Mouse (Mus musculus) kidney, embryonic 14.5 days (tissue): ENCODE measurements around the gene Accs. TPM values are rescaled to one million over a fixed set of nuclear protein-coding genes. Genes with fewer than 3 reads are reported as not detected.
A peak's percentile ranks its signal among the peaks of the same experiment; 100 is the strongest.

Experiments
- ATAC-seq: fragments of 200-750 bp; cut with Nextera tagmentation; 2 replicates; pipeline ENCODE4 v1.8.0; 2017; ENCODE audit warnings: moderate number of reproducible peaks, mild to moderate bottlenecking, moderate TSS enrichment, moderate library complexity; ENCODE audit not compliant: low FRiP score, low TSS enrichment
- H3K27ac ChIP-seq: fragments of 300-500 bp; sonication (generic); 2 replicates; pipeline ENCODE4 v1.5.1; 2014; ENCODE audit warnings: low read depth, mild to moderate bottlenecking, low read length, moderate library complexity, mixed read lengths
- H3K27me3 ChIP-seq: fragments of 300-500 bp; sonication (generic); 2 replicates; pipeline ENCODE4 v1.6.1; 2014; ENCODE audit warnings: mild to moderate bottlenecking, low read length; ENCODE audit not compliant: control insufficient read depth, insufficient read depth
- H3K36me3 ChIP-seq: fragments of 300-500 bp; sonication (generic); 2 replicates; pipeline ENCODE4 v1.6.1; 2014; ENCODE audit warnings: low read length, mixed read lengths; ENCODE audit not compliant: control insufficient read depth, insufficient read depth
- H3K4me1 ChIP-seq: fragments of 300-500 bp; sonication (generic); 2 replicates; pipeline ENCODE4 v1.6.1; 2014; ENCODE audit warnings: low read length, mixed read lengths; ENCODE audit not compliant: control insufficient read depth, insufficient read depth
- H3K4me2 ChIP-seq: fragments of 300-500 bp; sonication (generic); replicated peaks from 2 replicates; pipeline ENCODE4 v1.6.1; 2014; ENCODE audit warnings: low read depth, mild to moderate bottlenecking, low read length
- H3K4me3 ChIP-seq: fragments of 300-500 bp; sonication (generic); 2 replicates; pipeline ENCODE4 v1.5.1; 2014; ENCODE audit warnings: mild to moderate bottlenecking, low read length
- H3K9ac ChIP-seq: fragments of 300-500 bp; sonication (generic); 2 replicates; pipeline ENCODE4 v1.6.1; 2014; ENCODE audit warnings: low read depth, mild to moderate bottlenecking, low read length, moderate library complexity
- H3K9me3 ChIP-seq: fragments of 300-500 bp; sonication (generic); 2 replicates; pipeline ENCODE4 v1.6.1; 2016; ENCODE audit warnings: low read length; ENCODE audit not compliant: control insufficient read depth
- WGBS: fragments of 180-500 bp; shearing (Covaris S2); extraction: QIAGEN DNeasy Blood & Tissue Kit; methylation state at CpG from one replicate; pipeline ENCODE4 v1.1.7; 2014; 5-methylcytosine and 5-hydroxymethylcytosine counted together
- polyA plus RNA-seq: library from polyadenylated mRNA; unstranded; fragments of >200 nt; fragmentation: Nextera tagmentation; extraction: Ambion mirVana; gene quantifications from 2 replicates; pipeline ENCODE4 v1.2.1, GENCODE M21; 2014

Gene Accs
- polyA plus RNA-seq, 1 experiment from 2014 or later = 10.8 TPM

- Histone ChIP-seq H3K27me3 (no peaks in the 10 kb centered on the region), H3K4me3 (no peak overlapping the region), H3K9ac (no peak overlapping the region), H3K4me1 (no peaks in the 10 kb centered on the region; the same call in 1 of the 2 replicates), H3K9me3 (no peaks in the 10 kb centered on the region), H3K27ac (no peak overlapping the region), H3K36me3 (no peaks in the 10 kb centered on the region), H3K4me2 (no peak overlapping the region)
- WGBS = 47% methylated on average over 4 of the region's 4 CpGs
- ATAC-seq = peak; percentile 47
These were observed 21.1 kb upstream of the Accs start for GRCm38 (mm10) chr2:93870842-93871241.

GRCm38 (mm10) chr2:93869107-93869600, 19.4 kb upstream of the Accs start, which contains the start of gene Accsl:
Gene Accsl, minus strand, starts transcription at chr2:93869157.
- H3K27ac ChIP-seq = no peak within 1 kb of the TSS
- no peaks in the 10 kb centered on the region for H3K36me3 ChIP-seq
- H3K27me3 ChIP-seq = no peaks in the 10 kb centered on the region
- no peak within 1 kb of the TSS for H3K4me2 ChIP-seq
- H3K9ac ChIP-seq = no peak within 1 kb of the TSS
- ATAC-seq = no peak
- no peaks in the 10 kb centered on the region for H3K9me3 ChIP-seq
- no peaks in the 10 kb centered on the region; the same call in 1 of the 2 replicates for H3K4me1 ChIP-seq
- H3K4me3 ChIP-seq = no peak within 1 kb of the TSS
- WGBS = 71% methylated on average over 7 of the region's 7 CpGs

GRCm38 (mm10) chr2:93868566-93868965, 18.8 kb upstream of the Accs start:
- Histone ChIP-seq H3K36me3 (no peaks in the 10 kb centered on the region), H3K9ac (no peak overlapping the region), H3K4me1 (no peaks in the 10 kb centered on the region; the same call in 1 of the 2 replicates), H3K4me3 (no peak overlapping the region), H3K27me3 (no peaks in the 10 kb centered on the region), H3K9me3 (no peaks in the 10 kb centered on the region), H3K27ac (no peak overlapping the region), H3K4me2 (no peak overlapping the region)
- 87% methylated on average over 11 of the region's 11 CpGs for WGBS
- ATAC-seq = no peak

- no peak overlapping the region for H3K4me3 ChIP-seq
- no peaks in the 10 kb centered on the region for H3K9me3 ChIP-seq
- no peaks in the 10 kb centered on the region for H3K36me3 ChIP-seq
- H3K4me1 ChIP-seq = no peaks in the 10 kb centered on the region
- no peak overlapping the region for H3K27ac ChIP-seq
- no peaks in the 10 kb centered on the region for H3K27me3 ChIP-seq
- no peak overlapping the region for H3K4me2 ChIP-seq
- H3K9ac ChIP-seq = no peak overlapping the region
- ATAC-seq = no peak
- 70% methylated on average over 4 of the region's 4 CpGs for WGBS
These were observed 13.5 kb upstream of the Accs start for GRCm38 (mm10) chr2:93863229-93863628.

GRCm38 (mm10) chr2:93858845-93859244, 9.1 kb upstream of the Accs start:
- Histone ChIP-seq H3K4me1 (no peaks in the 10 kb centered on the region), H3K36me3 (no peaks in the 10 kb centered on the region), H3K9ac (no peak overlapping the region), H3K27ac (no peak overlapping the region), H3K4me2 (no peak overlapping the region), H3K27me3 (no peaks in the 10 kb centered on the region), H3K4me3 (no peak overlapping the region), H3K9me3 (no peaks in the 10 kb centered on the region)
- 73% methylated on average over 12 of the region's 12 CpGs for whole genome bisulfite sequencing
- ATAC-seq = no peak

- H3K9ac ChIP-seq = no peak overlapping the region
- H3K36me3 ChIP-seq = peaks cover 5% of the 10 kb centered on the region; the same call in 1 of the 2 replicates
- no peak overlapping the region for H3K4me3 ChIP-seq
- ATAC-seq = no peak
- H3K4me2 ChIP-seq = no peak overlapping the region
- 80% methylated on average over 1 of the region's 1 CpGs for WGBS
- no peaks in the 10 kb centered on the region for H3K27me3 ChIP-seq
- H3K9me3 ChIP-seq = no peaks in the 10 kb centered on the region
- peaks cover 7% of the 10 kb centered on the region; the same call in 1 of the 2 replicates for H3K4me1 ChIP-seq
- no peak overlapping the region for H3K27ac ChIP-seq
These were observed 1.6 kb upstream of the Accs start for GRCm38 (mm10) chr2:93851303-93851702.

- Histone ChIP-seq H3K4me2 (no peak overlapping the region), H3K27me3 (no peaks in the 10 kb centered on the region), H3K9me3 (no peaks in the 10 kb centered on the region), H3K4me1 (peaks cover 7% of the 10 kb centered on the region; the same call in 1 of the 2 replicates), H3K27ac (no peak overlapping the region), H3K4me3 (no peak overlapping the region; the same call in 1 of the 2 replicates), H3K9ac (no peak overlapping the region), H3K36me3 (peaks cover 5% of the 10 kb centered on the region; the same call in 1 of the 2 replicates)
- 47% methylated on average over 13 of the region's 13 CpGs for WGBS
- ATAC-seq = no peak
These were observed 688 bp upstream of the Accs start for GRCm38 (mm10) chr2:93850317-93850944.

GRCm38 (mm10) chr2:93841349-93841748, 8.4 kb downstream of the Accs start:
- Histone ChIP-seq H3K4me3 (no peak overlapping the region), H3K9ac (no peak overlapping the region), H3K27ac (no peak overlapping the region), H3K27me3 (no peaks in the 10 kb centered on the region), H3K4me1 (no peaks in the 10 kb centered on the region), H3K9me3 (no peaks in the 10 kb centered on the region), H3K36me3 (peaks cover 44% of the 10 kb centered on the region; the same call in 1 of the 2 replicates), H3K4me2 (no peak overlapping the region)
- WGBS = 94% methylated on average over 3 of the region's 3 CpGs
- ATAC-seq = no peak

- ATAC-seq = no peak
- peaks cover 44% of the 10 kb centered on the region; the same call in 1 of the 2 replicates for H3K36me3 ChIP-seq
These were observed 9.6 kb downstream of the Accs start for GRCm38 (mm10) chr2:93840109-93840508.

More at GRCm38 (mm10) chr2:93840109-93840508, 9.6 kb downstream of the Accs start:
- H3K4me2 ChIP-seq = no peak overlapping the region
- no peaks in the 10 kb centered on the region for H3K27me3 ChIP-seq
- no peaks in the 10 kb centered on the region for H3K9me3 ChIP-seq
- H3K4me1 ChIP-seq = no peaks in the 10 kb centered on the region
- no peak overlapping the region for H3K27ac ChIP-seq
- H3K9ac ChIP-seq = no peak overlapping the region
- H3K4me3 ChIP-seq = no peak overlapping the region
- WGBS = 88% methylated on average over 6 of the region's 6 CpGs
